Mouse (Mus musculus) gastrocnemius, adult 2 months (tissue): ENCODE results near the gene Fas. TPM values are rescaled to one million over a fixed set of nuclear protein-coding genes. Genes with fewer than 3 reads are reported as not detected.

Source experiments
- DNase-seq: peaks from one replicate; pipeline ENCODE4 v3.0.0; 2022
- H3K27ac ChIP-seq: fragments of 200-600 bp; 2 replicates; pipeline ENCODE4 v1.8.1; 2022; ENCODE audit warnings: mild to moderate bottlenecking
- H3K4me3 ChIP-seq: fragments of 200-600 bp; 2 replicates; pipeline ENCODE4 v1.8.1; 2022; ENCODE audit warnings: mild to moderate bottlenecking, moderate library complexity
- CTCF ChIP-seq: fragments of 200-600 bp; IDR thresholded peaks from 2 replicates; pipeline ENCODE4 v1.8.1; 2022; ENCODE audit warnings: antibody characterized with exemption, mild to moderate bottlenecking, moderate library complexity
- intact Hi-C: fragments of 180-260 bp; cut with DNase I; formaldehyde crosslinking; loops from one replicate; pipeline ENCODE4 v1.15.1; 2025
- long read RNA-seq, 2 experiments: library from polyadenylated mRNA; stranded (forward); transcript quantifications; one replicate each; pipeline ENCODE4 v2.0.0; 2021
- total RNA-seq, 2 experiments: library from RNA; stranded (reverse); gene quantifications; 2 replicates each; pipeline ENCODE4 v1.2.3; 2021

Fas gene
- total RNA-seq, result 1 to 10 TPM; 4.0 to 5.8 TPM
- long read RNA-seq, experiment 1, partial matches to known transcripts, result 0 of 6 reads
- long read RNA-seq, experiment 1, other reads (novel, unspliced or antisense), result 2 of 6 reads
- long read RNA-seq, experiment 2, partial matches to known transcripts, result 2 of 5 reads
- long read RNA-seq, experiment 2, other reads (novel, unspliced or antisense), result 1 of 5 reads

DNA sequence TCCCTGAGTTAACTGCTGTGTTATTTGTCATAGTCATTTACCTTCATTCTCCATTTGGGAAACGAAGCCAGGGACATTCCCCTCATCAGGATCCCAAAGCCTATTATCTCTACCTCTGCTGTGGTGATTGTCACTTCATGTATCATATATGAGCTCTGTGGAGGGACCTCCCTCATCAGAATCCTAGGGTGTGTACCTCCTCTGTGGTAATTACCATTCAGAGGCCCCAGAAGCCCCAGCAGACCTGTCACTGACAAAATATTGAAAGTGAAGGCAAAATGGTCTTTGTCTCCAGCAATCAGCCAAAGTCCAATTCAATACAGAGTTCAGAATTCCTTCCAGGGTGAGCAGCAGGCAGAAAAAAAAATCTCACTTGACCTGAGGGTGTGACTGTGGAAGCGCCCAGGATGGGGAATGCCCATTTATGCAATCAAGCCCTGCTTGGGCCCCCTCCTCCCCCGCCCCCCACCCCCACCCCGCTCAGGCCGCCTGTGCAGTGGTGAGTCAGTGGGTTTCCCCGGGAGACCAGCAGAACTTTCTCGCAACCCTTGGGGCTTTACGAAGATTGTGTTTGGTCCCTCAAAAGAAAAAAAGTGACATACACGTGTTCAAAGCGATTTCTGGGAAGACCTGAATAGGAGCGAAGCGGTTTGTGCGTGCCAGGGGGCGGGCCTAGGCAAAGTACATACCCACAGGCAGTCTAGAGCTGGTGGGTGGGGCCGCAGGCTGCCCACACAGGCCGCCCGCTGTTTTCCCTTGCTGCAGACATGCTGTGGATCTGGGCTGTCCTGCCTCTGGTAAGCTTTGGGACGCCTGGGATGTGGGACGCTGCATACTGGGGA lies at the start of gene Fas:
Fas (plus strand) TSS at position 719 of the 842 bp plus-strand sequence.
- Histone ChIP-seq H3K27ac (peak within 1 kb of the TSS; percentile 84), H3K4me3 (peak within 1 kb of the TSS; percentile 78)
- peak; percentile 89 for DNase-seq
- no peak for TF ChIP-seq CTCF
- intact Hi-C loops, result no loop called here

DNA sequence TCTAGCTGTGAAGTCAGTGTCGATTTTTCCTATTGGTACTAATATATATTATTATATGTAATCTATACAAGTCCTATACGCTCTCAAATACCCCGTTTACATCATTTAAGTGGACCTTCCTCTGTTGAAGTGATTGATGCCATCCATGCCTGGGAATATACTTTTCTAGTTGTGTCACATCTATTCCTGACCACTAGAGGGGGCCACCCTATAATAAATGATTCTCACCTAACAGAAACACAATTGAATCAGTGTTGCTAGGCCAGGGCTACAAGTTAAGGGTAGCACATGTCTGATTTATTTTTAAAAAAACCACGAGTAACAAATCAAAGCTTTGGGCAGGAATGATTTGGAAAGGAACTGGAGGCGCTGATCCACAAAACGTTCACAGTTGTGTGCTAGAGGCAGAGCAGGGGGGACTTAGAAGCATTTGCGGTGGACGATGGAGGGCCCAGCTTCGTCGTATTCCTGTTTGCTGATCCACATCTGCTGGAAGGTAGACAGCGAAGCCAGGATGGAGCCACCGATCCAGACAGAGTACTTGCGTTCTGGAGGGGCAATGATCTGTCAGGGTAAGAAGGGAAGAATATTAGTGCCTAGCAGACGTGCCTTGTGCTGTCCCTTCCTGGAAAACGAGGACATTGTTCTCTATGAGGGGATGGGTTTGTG lies 49.1 kb upstream of the Fas start:
- intact Hi-C loops, result loop anchor here (5.0 kb wide), 3 partner anchors 91 to 396 kb away; no protein-coding TSS in a partner anchor
- TF ChIP-seq CTCF, result peak; percentile 75
- no peak overlapping the region for H3K4me3 ChIP-seq
- no peak for DNase-seq
- no peak overlapping the region for H3K27ac ChIP-seq

DNA sequence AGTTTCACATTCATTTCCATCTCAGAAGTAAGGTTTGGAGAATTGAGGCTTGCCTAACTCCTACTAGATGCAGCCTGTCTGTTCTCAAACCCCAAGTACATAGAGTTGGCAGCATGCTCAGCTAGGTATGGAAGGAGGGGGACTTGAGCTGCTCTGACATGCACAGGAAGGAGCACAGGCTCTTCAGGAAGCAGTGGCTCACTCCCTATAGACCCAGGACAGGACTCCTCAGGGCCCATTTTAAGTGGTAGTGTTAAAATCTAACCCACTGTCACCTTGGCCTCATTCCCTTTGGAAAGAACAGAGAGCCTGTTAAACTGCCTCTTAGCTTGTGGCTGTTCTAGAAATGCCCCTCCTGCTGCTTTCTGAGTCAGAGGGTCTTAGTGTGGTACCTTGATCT lies 47.5 kb upstream of the Fas start:
- no peak for TF ChIP-seq CTCF
- no peak overlapping the region for H3K27ac ChIP-seq
- DNase-seq, result no peak
- no peak overlapping the region for H3K4me3 ChIP-seq
- intact Hi-C loops, result loop anchor here (5.0 kb wide), 3 partner anchors 89 to 394 kb away; no protein-coding TSS in a partner anchor

DNA sequence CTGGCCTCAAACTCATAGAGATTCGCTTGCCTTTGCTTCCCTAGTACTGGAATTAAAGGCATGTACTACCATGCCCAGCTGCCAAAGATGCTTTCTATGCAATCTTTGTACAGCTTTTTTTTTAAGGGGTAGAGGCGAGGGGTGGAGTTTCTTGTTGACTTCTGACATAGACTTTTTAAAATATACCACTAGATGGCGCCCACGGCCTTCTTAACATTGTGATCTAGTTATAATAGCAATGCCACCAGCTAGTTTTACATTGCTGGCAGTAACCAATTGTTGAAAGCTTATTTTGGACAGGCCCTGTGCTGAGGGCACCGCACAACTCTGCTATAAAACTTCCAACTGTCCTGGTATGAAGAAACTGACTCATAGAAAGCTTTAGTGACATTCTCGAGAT lies 46.4 kb upstream of the Fas start:
- peak; percentile 73 for TF ChIP-seq CTCF
- intact Hi-C loops, result loop anchor here (1.0 to 5.0 kb wide), 4 partner anchors 41 to 393 kb away; no protein-coding TSS in a partner anchor
- DNase-seq, result peak; percentile 43
- Histone ChIP-seq H3K4me3 (peak overlapping the region; percentile 25; the same call in 1 of the 2 replicates), H3K27ac (peak overlapping the region; percentile 35; the same call in 1 of the 2 replicates)

DNA sequence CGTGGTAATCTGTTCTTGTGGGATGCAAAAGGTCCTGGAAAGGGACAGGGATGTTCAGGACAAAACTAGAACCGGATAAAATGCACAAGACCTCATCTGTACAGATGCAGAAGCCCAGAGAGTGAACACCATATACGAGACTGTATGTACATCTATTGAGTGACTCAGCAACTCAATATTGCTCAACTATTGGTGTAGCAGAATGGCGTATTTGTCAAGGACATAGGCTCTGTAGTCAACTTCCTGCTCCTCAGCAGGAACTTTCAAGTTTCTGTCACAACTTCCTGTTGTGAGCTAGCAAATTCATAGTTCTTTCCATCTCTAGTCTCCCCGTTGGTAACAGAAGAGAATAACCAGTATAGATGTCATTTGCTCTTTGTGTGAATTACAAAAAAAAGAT lies 41.9 kb upstream of the Fas start:
- Histone ChIP-seq H3K27ac (no peak overlapping the region), H3K4me3 (0 out of 2 replicates have a peak overlapping the region, but pooled peaks have one; percentile 9)
- no peak for TF ChIP-seq CTCF
- DNase-seq, result no peak
- intact Hi-C loops, result no loop called here

DNA sequence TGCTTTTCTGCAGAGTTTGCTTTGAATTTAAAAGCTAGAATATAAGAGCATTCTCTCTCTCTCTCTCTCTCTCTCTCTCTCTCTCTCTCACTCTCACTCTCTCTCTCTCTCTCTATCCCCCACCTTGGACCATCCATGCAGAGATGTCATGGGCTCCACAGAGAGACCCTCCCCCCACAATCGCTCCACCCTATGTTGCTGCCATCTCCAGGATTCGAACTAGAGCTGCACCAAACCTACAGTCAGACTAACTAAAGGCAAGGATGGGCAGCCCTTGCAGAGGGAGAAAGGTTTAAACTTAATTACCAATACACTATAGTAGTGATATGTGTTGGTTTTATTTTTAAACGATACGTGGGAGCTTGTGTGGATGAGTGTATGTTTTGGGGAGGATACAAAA lies 39.8 kb upstream of the Fas start:
- DNase-seq, result no peak
- TF ChIP-seq CTCF, result no peak
- intact Hi-C loops, result no loop called here
- Histone ChIP-seq H3K4me3 (peak overlapping the region; percentile 24), H3K27ac (no peak overlapping the region)

DNA sequence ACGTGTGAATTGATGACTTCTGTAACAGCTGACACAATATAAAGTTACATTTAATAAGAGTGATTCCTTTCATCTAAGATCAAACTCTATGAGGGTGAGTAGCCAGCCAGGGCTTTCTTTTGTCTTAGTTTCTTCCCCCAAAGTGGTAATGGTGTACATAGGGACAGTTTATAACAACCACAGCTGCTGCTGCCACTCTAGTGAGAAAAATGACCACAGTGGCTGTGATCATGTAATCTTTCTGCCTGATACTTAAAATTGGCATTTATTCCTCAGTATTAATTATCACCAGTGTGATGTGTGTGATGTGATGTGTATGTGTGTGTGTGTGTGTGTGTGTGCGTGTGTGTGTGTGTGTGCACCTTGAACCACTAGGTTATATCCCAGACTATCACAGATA lies 38.6 kb upstream of the Fas start:
- TF ChIP-seq CTCF, result no peak
- DNase-seq, result no peak
- intact Hi-C loops, result no loop called here
- peak overlapping the region; percentile 20; the same call in 1 of the 2 replicates for H3K27ac ChIP-seq
- peak overlapping the region; percentile 58 for H3K4me3 ChIP-seq

DNA sequence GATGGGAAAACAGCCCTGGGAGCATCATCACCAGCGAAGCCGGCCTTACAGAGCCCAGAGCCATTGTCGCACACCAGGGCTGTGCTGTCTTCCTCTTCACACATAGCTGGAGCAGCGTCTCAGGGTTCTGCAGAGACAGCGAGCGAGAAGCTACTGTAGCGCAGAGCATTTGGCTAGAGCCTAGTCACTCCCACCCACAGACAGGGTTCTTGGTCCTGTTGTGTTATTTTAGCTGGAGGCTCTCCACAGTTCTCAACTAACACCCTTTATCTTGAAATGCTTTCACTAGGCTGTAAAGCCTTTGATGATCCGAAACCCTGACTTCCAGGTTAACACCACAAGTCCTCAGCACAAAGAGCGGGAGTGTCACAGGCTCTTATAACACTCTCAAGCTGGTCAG lies 38.0 kb upstream of the Fas start:
- H3K4me3 ChIP-seq, result peak overlapping the region; percentile 58
- intact Hi-C loops, result no loop called here
- no peak for DNase-seq
- H3K27ac ChIP-seq, result peak overlapping the region; percentile 20; the same call in 1 of the 2 replicates
- TF ChIP-seq CTCF, result no peak

DNA sequence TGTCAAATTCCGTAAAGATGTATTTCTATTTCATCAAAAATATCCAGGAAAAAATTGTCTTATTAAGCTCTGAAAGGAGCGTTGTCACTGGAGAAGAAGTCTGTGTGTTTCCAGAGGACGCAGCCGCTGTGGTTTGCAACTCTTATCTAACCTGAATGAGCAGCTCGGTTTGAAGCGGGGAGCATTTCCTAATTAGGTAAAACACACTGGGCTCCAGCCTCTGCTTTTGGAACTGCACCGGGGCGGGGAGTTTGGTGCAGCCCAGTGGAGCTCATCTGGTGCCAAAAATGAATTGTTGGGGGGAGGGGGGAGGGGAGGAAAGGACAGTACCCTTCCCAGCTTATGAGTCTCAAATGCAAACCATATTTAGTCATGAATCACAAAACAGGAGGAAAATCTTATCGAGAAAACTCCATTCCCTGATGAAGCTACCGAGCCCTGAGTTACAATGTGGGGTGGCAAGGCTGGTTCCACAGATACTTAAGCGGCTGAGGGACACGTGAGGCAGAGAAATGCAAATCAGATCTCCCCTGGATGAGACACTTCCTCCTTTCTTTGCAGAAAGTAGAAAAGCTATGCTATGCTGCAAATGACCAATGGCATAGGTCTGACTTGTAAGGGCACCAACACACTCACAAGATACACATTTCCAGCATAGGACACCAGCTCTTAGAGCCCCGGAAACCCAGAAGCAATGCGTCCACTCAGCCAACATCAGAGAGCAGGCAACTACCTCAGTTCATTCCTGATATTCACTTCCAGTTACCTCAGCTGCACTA lies 36.2 kb upstream of the Fas start:
- TF ChIP-seq CTCF, result no peak
- DNase-seq, result peak; percentile 42
- peak overlapping the region; percentile 79 for H3K27ac ChIP-seq
- H3K4me3 ChIP-seq, result peak overlapping the region; percentile 58
- intact Hi-C loops, result no loop called here

DNA sequence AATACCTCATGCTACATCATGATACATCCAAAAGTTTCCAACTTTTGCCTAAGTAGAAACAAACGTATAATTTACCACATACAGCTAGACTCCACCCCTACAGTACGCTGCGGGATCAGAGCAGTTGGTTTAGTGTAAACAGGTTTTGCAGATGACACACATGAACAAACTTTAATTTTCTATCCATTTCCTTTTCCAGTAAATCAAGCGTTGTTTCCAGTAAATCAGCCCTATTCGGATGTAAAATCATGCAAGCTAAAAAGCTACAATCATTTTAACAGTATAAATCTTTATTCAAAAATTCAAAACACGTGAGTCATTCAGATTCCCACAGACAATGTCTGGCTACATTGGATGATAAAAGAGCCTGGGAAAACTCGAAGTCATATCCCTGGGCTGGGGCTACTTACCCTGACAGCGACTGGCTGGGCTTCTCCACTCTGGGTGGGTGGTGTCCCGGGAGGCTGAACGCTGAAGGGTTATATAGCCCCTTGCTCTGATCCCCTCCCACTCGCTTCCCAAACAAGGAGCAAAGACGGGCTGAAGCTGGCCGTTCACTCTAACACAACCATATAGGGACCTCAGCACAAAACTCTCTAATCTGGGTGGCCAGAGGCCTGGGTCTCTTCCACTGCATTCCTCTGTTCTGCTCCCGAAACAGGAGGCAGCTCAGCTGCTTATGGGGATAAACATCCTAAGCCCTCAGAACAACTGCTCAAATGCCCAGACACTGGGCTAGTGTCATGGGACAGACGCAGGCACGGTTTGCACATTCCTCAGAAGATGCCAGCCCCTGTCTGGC lies 35.4 kb upstream of the Fas start, which contains the start of gene Acta2:
Acta2 (minus strand) TSS at position 711 of the 802 bp plus-strand sequence.
- Histone ChIP-seq H3K27ac (peak within 1 kb of the TSS; percentile 79), H3K4me3 (peak within 1 kb of the TSS; percentile 58)
- no peak for TF ChIP-seq CTCF
- intact Hi-C loops, result no loop called here
- DNase-seq, result no peak

DNA sequence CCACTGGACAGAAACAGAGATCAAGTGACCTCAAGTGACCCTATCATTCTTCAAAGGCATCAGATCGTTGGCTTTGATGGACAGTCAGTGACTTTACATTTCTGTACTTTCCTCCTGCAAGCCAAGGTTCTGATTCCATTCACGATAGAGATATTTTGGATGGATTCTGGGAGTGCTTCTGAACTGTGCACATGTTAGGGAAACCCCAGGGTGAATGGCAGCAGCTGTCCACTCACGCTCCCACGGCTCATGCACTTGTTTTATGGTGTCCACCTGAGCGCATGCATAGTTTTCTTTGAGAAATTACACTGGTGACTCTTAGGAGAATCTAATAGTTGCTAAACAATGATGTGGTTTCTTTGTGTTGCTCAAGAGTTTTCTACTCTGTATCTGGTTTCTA lies 34.3 kb upstream of the Fas start:
- no peak for TF ChIP-seq CTCF
- intact Hi-C loops, result no loop called here
- H3K4me3 ChIP-seq, result no peak overlapping the region
- DNase-seq, result no peak
- H3K27ac ChIP-seq, result peak overlapping the region; percentile 79
